Mouse (Mus musculus) intestine, embryonic 14.5 days (tissue): ENCODE results near the gene Kctd6. TPM values are rescaled to one million over a fixed set of nuclear protein-coding genes. Genes with fewer than 3 reads are reported as not detected.
"Not testable (repeated sequence)": the region's sequence is repeated elsewhere in the genome, so short reads cannot be mapped to it uniquely, and the experiment has no call there.

ENCODE experiments used
- ATAC-seq: fragments of 200-750 bp; cut with Nextera tagmentation; replicated peaks from 2 replicates; pipeline ENCODE4 v1.8.0; 2017; ENCODE audit warnings: low read depth, moderate number of reproducible peaks, moderate TSS enrichment, moderate library complexity; ENCODE audit not compliant: low FRiP score, low TSS enrichment
- DNase-seq: peaks from one replicate; pipeline ENCODE4 v3.0.0-alpha.2; 2018; ENCODE audit warnings: low spot score
- H3K27ac ChIP-seq: fragments of 300-500 bp; sonication (generic); 2 replicates; pipeline ENCODE4 v1.5.1; 2014; ENCODE audit warnings: low read depth, mild to moderate bottlenecking, control low read depth
- H3K27me3 ChIP-seq: fragments of 300-500 bp; sonication (generic); replicated peaks from 2 replicates; pipeline ENCODE4 v1.6.1; 2014; ENCODE audit warnings: low read length, control low read depth; ENCODE audit not compliant: control insufficient read depth, insufficient read depth
- H3K36me3 ChIP-seq: fragments of 300-500 bp; sonication (generic); 2 replicates; pipeline ENCODE4 v1.6.1; 2014; ENCODE audit warnings: low read length, control low read depth; ENCODE audit not compliant: control insufficient read depth, insufficient read depth
- H3K4me1 ChIP-seq: fragments of 300-500 bp; sonication (generic); replicated peaks from 2 replicates; pipeline ENCODE4 v1.6.1; 2014; ENCODE audit warnings: low read length, control low read depth, mixed read lengths; ENCODE audit not compliant: control insufficient read depth, insufficient read depth
- H3K4me2 ChIP-seq: fragments of 300-500 bp; sonication (generic); 2 replicates; pipeline ENCODE4 v1.6.1; 2014; ENCODE audit warnings: low read length
- H3K4me3 ChIP-seq: fragments of 300-500 bp; sonication (generic); 2 replicates; pipeline ENCODE4 v1.5.1; 2014; ENCODE audit warnings: low read depth, low read length, control low read depth, mixed read lengths
- H3K9ac ChIP-seq: fragments of 300-500 bp; sonication (generic); 2 replicates; pipeline ENCODE4 v1.6.1; 2014; ENCODE audit warnings: mild to moderate bottlenecking, low read length
- H3K9me3 ChIP-seq: fragments of 300-500 bp; sonication (generic); 2 replicates; pipeline ENCODE4 v1.6.1; 2016; ENCODE audit warnings: low read length, control low read depth; ENCODE audit not compliant: control insufficient read depth
- WGBS: fragments of 180-500 bp; shearing (Covaris S2); extraction: QIAGEN DNeasy Blood & Tissue Kit; methylation state at CpG from one replicate; pipeline ENCODE4 v1.1.7; 2014; 5-methylcytosine and 5-hydroxymethylcytosine counted together
- polyA plus RNA-seq: library from polyadenylated mRNA; unstranded; fragments of >200 nt; fragmentation: Nextera tagmentation; extraction: Ambion mirVana; gene quantifications from 2 replicates; pipeline ENCODE4 v1.2.1, GENCODE M21; 2014

The Kctd6 gene
- polyA plus RNA-seq: 5.3 and 6.0 TPM in 2 replicates

- Histone ChIP-seq H3K4me2 (peak within 1 kb of the TSS; percentile 84), H3K4me1 (peaks cover 10% of the 10 kb centered on the region), H3K4me3 (peak within 1 kb of the TSS; percentile 65), H3K27me3 (no peaks in the 10 kb centered on the region), H3K9me3 (no peaks in the 10 kb centered on the region), H3K27ac (peak within 1 kb of the TSS; percentile 81), H3K36me3 (no peaks in the 10 kb centered on the region), H3K9ac (peak within 1 kb of the TSS; percentile 77)
- ATAC-seq: peak; percentile 96
- under 1% methylated on average over 32 of the region's 49 CpGs for WGBS
- DNase-seq: peak; percentile 99
These were observed at the start of gene Kctd6 for GRCm38 (mm10) chr14:8213803-8214224. Gene Kctd6, plus strand, starts transcription at chr14:8214140.

- Histone ChIP-seq H3K4me1 (no peaks in the 10 kb centered on the region), H3K9ac (no peak overlapping the region), H3K4me2 (no peak overlapping the region), H3K4me3 (no peak overlapping the region), H3K36me3 (peaks cover 86% of the 10 kb centered on the region), H3K27me3 (no peaks in the 10 kb centered on the region), H3K27ac (no peak overlapping the region), H3K9me3 (no peaks in the 10 kb centered on the region)
- DNase-seq (no peak), ATAC-seq (no peak)
- 77% methylated on average over 7 of the region's 7 CpGs for WGBS
These were observed 49.5 kb upstream of the Kctd6 start for GRCm38 (mm10) chr14:8164463-8164862.

GRCm38 (mm10) chr14:8172507-8173410, 41.2 kb upstream of the Kctd6 start, which contains the start of gene Pdhb:
Gene Pdhb, minus strand, starts transcription at chr14:8173025.
- H3K9me3 ChIP-seq: no peaks in the 10 kb centered on the region
- WGBS: under 1% methylated on average over 64 of the region's 64 CpGs
- peak within 1 kb of the TSS; percentile 84 for H3K4me3 ChIP-seq

GRCm38 (mm10) chr14:8173542-8174250, 40.2 kb upstream of the Kctd6 start:
- Histone ChIP-seq H3K4me2 (peak overlapping the region; percentile 65), H3K27ac (peak overlapping the region; percentile 18), H3K36me3 (peaks cover 21% of the 10 kb centered on the region), H3K4me3 (peak overlapping the region; percentile 84)
- not testable (repeated sequence) for H3K27me3 ChIP-seq, H3K9me3 ChIP-seq, DNase-seq, ATAC-seq, H3K9ac ChIP-seq, H3K4me1 ChIP-seq
- WGBS: 19% methylated on average over 5 of the region's 7 CpGs

More at GRCm38 (mm10) chr14:8172507-8173410, 41.2 kb upstream of the Kctd6 start, which contains the start of gene Pdhb:
- Histone ChIP-seq H3K4me1 (peaks cover 4% of the 10 kb centered on the region; the same call in 1 of the 2 replicates), H3K27me3 (no peaks in the 10 kb centered on the region), H3K9ac (peak within 1 kb of the TSS; percentile 89), H3K36me3 (peaks cover 30% of the 10 kb centered on the region), H3K4me2 (peak within 1 kb of the TSS; percentile 65), H3K27ac (peak within 1 kb of the TSS; percentile 18)
- DNase-seq: peak; percentile 95
- peak; percentile 99 for ATAC-seq

- Histone ChIP-seq H3K36me3 (peaks cover 11% of the 10 kb centered on the region), H3K9ac (no peak overlapping the region), H3K27me3 (no peaks in the 10 kb centered on the region), H3K4me2 (no peak overlapping the region), H3K27ac (no peak overlapping the region), H3K4me1 (peaks cover 4% of the 10 kb centered on the region; the same call in 1 of the 2 replicates), H3K4me3 (no peak overlapping the region), H3K9me3 (no peaks in the 10 kb centered on the region)
- ATAC-seq (no peak), DNase-seq (no peak)
- WGBS: 83% methylated on average over 5 of the region's 5 CpGs
These were observed 39.3 kb upstream of the Kctd6 start for GRCm38 (mm10) chr14:8174634-8175033.

GRCm38 (mm10) chr14:8176251-8176650, 37.7 kb upstream of the Kctd6 start:
- H3K9me3 ChIP-seq: no peaks in the 10 kb centered on the region
- peaks cover 4% of the 10 kb centered on the region; the same call in 1 of the 2 replicates for H3K4me1 ChIP-seq
- WGBS: 53% methylated on average over 5 of the region's 5 CpGs
- H3K36me3 ChIP-seq: no peaks in the 10 kb centered on the region
- DNase-seq: no peak
- no peak overlapping the region for H3K9ac ChIP-seq
- H3K27me3 ChIP-seq: no peaks in the 10 kb centered on the region
- no peak overlapping the region for H3K27ac ChIP-seq
- no peak for ATAC-seq
- no peak overlapping the region for H3K4me2 ChIP-seq
- H3K4me3 ChIP-seq: no peak overlapping the region

- Histone ChIP-seq H3K27me3 (no peaks in the 10 kb centered on the region), H3K9ac (no peak overlapping the region), H3K9me3 (no peaks in the 10 kb centered on the region), H3K4me1 (no peaks in the 10 kb centered on the region), H3K36me3 (no peaks in the 10 kb centered on the region), H3K27ac (no peak overlapping the region), H3K4me3 (no peak overlapping the region), H3K4me2 (no peak overlapping the region)
- WGBS: 69% methylated on average over 4 of the region's 4 CpGs
- no peak for ATAC-seq
- no peak for DNase-seq
These were observed 33.4 kb upstream of the Kctd6 start for GRCm38 (mm10) chr14:8180371-8181035.

GRCm38 (mm10) chr14:8183330-8183729, 30.6 kb upstream of the Kctd6 start:
- ATAC-seq (no peak), DNase-seq (no peak)
- 68% methylated on average over 3 of the region's 3 CpGs for WGBS
- H3K4me1 ChIP-seq: no peaks in the 10 kb centered on the region
- no peak overlapping the region for H3K27ac ChIP-seq
- no peaks in the 10 kb centered on the region for H3K9me3 ChIP-seq
- no peak overlapping the region for H3K4me2 ChIP-seq
- H3K4me3 ChIP-seq: no peak overlapping the region
- no peaks in the 10 kb centered on the region for H3K36me3 ChIP-seq
- H3K9ac ChIP-seq: no peak overlapping the region
- H3K27me3 ChIP-seq: no peaks in the 10 kb centered on the region
